Mouse (Mus musculus) urinary bladder, postnatal 10 days (tissue): ENCODE data around the gene Slc6a8.

ENCODE experiments used
- DNase-seq: peaks from one replicate; pipeline ENCODE4 v3.0.0; 2022; ENCODE audit warnings: low spot score

Slc6a8 gene

DNA sequence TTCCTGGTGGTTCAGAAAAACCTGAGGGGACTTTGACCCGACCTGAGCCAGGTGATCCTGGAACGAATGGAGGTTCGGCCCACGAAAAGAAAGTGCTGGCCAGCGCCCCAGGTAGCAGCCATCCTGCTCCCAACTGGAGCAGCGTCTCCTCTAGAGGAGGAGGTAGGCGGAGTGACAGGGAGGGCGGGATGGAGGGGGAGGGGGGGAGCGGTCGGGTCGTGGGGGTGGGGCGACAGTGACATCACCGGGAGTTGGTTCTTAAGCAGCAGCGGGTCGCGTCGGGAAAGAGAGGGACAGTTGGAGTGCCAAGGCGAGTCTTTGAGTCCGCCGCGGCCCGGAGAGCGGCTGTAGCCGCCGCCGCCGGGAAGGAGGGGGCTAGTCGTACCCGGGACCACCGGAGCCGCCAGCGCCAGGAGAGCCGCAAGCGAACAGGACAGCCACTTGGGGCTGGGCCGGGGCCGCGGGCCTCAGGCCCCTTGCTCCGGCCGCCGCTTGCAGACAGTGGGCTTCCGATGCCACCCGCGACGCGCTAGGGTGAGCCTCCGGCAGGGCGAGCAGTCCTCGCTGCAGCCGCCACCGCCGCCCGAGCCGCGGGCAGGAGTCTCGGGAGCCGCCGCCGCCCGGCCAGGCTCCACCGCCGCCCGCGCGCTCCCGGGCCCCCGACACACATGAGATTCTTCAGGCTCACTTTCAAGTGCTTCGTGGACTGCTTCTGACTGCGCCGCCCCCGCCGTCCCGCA is at the start of gene Slc6a8:
Slc6a8 (plus strand) TSS at position 272 of the 740 bp plus-strand sequence.
- peak; percentile 18 for DNase-seq

GRCm38 (mm10) chrX:73626981-73627380 is 46.0 kb upstream of the Slc6a8 start:
- DNase-seq = no peak

- DNase-seq = no peak
These were observed 37.5 kb upstream of the Slc6a8 start for GRCm38 (mm10) chrX:73635425-73635824.

- DNase-seq = no peak
These were observed 35.5 kb upstream of the Slc6a8 start for GRCm38 (mm10) chrX:73637415-73637814.

DNA sequence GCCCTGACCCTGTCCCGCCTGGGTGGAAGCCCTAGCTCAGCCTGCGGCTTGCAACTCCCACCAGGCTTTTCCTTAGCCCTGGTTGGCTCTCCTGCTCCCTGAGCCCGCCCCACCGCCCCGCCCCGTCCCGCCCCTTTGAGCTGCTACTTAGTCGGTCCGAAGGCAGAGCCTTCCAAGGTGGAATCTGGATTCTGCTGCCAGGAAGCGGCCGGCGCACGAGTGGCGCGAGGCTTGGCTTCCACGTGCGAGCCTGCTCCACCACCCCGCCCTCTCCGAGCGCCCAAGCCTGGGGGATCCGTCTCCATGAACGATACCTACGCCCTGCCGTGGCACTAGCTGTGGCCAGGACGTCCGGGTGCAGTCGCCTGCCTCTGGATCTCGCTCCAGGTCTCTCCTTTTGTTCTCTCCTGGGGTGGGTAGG is 33.7 kb upstream of the Slc6a8 start, which contains the start of gene Dusp9:
Dusp9 (plus strand) TSS at position 165 of the 421 bp plus-strand sequence.
- DNase-seq = no peak

DNA sequence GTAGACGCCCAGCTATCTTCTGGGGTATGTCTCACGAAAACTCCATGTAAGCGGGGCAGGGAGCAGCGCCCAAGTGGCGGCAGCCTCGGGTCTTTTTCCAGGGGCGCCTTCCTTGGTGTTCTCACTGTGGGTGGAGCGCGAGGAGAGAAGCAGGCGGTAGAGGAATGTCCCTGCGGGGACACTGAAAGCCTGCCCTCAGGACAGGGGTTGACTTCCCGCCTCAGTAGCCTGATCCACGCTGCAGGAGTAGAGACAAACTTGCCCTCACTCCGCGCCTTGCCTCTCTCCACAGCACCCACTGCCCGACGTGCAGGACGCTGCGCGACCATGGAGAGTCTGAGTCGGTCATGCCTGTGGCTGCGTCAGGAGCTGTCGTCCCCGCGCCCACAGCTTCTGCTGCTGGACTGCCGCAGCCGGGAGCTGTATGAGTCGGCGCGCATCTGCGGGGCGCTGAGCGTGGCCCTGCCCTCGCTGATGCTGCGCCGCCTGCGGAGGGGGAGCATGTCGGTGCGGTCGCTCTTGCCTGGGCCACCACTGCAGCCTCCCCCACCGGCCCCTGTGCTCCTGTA is 33.0 kb upstream of the Slc6a8 start:
- DNase-seq = no peak

- no peak for DNase-seq
These were observed 27.8 kb upstream of the Slc6a8 start for GRCm38 (mm10) chrX:73645121-73645520.

DNA sequence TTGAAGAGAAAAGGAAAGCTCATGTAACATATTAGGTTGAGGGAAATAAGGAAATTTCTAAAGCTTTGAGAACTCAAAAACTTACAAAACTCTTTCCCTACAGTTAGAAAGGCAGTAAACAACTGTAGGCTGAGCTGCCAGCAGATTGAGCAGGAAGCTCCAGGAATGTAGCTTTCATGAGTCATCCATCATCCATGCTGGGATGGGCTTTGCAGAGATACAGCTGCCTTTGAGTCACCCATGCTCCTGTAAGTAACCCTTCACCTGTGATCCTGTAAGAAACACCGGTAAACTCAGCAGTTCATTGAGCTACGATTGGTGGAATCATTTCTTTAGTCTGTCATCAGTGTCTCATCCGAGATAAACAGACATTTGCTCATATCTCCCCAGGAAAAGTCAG is 22.1 kb upstream of the Slc6a8 start:
- no peak for DNase-seq

DNA sequence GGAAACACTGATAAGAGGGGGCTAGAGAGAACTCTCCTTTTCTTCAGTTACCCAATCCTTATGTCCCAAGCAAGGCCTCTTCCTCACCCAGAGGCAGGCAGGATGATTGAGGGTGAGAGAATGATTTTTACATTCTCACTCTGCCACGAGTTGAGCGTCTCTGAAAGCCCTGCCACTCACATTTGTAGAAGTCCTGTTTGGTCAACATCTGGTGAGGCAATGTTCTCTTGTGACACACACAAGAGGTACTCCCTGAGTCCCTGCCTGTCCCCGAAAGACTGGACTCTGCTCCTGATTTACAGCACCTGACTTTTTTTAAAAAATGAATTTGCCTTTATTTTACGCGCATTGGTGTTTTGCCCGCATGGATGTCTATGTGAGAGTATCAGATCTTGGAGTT is 19.6 kb upstream of the Slc6a8 start:
- no peak for DNase-seq

DNA sequence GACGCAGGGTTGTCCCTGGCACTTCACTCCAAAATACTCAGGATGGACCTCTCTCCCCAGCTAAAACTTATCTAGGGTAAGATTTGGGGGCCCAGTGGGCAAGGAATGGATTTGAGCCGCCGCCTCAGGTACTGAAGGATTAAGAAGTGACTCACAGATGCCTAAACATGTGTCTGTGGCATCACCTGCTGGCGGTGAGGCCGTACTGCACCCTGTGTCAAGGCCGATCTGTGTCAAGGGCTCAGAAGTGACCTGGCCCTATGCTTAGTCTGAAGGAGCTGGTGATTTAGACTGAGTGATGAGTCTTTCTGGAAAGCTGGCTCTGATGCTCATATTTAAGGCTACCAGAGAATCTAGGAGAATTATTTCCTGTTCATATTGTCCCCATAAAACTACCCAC is 18.8 kb upstream of the Slc6a8 start:
- DNase-seq = no peak

DNA sequence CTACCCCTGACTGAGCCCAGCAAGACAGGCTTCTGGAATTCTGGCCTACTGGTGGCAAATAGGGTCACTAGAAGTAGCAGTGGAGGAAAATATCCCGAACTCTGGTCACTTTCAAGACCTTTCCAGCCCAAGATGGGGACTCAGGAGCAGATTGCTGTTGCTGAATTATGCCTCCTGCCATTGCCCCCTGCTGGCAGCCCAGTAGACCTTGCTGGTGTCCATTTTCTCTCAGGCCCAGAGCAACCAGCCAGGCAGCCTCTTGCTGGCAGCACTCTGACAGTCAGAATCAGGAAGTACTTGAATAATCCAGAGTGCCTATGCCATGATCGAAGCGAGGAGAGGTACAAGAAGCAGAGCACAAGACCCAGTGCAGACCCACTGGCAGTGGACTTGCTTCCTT is 17.4 kb upstream of the Slc6a8 start:
- no peak for DNase-seq

DNA sequence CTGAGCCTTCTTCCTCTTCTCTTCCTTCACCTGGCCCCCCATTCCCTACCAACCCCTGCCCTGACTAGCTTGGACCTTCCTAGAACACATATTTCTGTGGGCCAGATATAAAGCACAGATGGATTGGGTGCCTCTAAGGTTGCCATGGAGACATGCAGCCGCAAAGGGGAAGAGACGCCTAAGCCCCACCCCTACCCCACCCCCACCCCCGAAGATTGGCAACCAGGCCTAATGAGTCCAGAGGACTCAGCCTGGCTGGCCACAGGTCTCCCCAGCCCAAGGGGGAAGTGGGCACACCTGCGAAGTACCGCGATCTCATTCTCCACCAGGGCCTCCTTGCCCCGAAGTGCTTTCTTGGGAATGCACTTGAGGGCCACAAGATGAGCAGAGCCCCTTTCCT is 14.6 kb upstream of the Slc6a8 start:
- DNase-seq = no peak

DNA sequence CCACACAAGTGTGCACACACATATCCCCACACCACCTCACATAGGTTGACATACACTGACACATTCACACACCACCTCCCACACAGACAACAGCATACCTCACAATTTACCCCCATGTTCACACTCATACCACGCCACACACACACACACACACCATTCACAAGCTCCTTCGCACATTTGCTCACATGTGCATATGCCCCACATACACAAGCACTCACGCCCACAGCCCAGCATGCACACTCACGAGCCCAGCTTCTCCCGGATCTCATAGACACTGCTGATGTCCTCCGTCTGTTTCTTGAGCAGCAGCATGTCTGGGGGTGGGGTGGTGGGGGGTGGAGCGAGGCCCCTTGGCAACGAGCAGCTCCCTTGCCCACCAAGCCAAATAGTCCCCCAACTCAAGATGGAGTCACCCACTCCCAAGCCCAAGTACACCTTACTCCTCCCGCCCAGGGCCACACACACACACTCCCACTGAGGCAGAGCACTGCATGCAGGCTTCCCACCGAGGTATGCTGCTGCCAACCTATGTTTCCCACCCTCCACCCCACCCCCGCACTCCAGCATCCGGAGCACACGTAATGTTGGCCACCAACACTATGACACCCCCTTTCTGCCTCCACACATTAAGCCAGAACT is 13.9 kb upstream of the Slc6a8 start:
- no peak for DNase-seq

DNA sequence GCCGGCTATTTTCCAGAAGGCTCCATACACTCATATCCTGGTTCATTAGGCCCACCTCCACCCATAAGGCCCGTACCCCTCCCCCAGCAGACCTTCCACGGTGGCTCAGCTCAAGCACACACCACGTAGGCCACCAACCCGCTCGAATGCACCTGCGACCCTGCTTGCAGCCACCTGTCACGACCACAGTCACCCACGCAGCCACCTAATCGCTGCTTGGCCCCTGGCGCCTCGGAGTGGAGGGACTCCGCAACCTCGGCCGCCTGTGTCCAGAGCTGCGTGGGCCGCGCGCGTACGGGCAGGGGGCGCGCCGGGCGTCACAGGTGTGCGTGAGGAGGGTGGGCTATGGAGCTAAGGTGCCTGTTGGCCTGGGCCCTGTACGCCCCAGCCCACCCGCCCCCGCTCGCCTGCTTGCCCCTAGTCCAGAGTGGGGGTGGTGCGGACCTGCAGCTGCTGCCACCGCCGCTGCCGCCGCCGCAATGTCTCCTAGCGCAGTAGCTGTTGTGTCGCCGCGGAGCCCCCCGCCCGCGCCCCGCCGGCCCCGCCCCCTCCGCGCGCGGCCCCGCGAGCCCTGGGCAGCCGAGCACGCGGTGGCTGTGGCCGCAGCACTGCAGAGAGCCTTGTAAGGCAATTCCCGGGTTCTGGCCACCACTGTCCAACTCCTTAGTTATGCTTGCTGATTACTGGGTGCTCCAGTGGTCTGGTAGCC is 13.2 kb upstream of the Slc6a8 start, which contains the start of gene Pnck:
Pnck (minus strand) TSS at position 543 of the 709 bp plus-strand sequence.
- DNase-seq = no peak

GRCm38 (mm10) chrX:73660284-73660665 is 12.7 kb upstream of the Slc6a8 start:
- DNase-seq = no peak

- DNase-seq = no peak
These were observed 9.8 kb upstream of the Slc6a8 start for GRCm38 (mm10) chrX:73663143-73663542.

DNA sequence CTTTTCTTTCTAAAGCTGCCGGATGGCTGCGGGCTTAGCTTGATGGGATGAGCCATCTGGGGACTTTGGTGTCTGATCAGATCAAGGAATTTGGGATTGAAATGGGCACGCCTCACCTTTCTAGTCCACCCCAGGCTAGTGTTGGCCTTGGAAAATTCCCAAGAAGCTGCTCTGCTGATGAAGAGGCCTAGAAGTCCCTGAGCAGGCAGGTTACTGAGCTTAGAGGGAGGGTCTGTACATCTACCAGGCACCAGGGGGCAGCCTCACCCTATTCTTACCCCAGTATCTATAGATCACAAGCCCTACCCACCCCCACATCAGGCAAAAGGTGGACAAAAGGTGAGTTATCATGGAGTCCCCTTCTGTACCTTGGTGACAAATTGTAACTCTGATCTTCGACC is 919 bp upstream of the Slc6a8 start:
- DNase-seq = no peak

DNA sequence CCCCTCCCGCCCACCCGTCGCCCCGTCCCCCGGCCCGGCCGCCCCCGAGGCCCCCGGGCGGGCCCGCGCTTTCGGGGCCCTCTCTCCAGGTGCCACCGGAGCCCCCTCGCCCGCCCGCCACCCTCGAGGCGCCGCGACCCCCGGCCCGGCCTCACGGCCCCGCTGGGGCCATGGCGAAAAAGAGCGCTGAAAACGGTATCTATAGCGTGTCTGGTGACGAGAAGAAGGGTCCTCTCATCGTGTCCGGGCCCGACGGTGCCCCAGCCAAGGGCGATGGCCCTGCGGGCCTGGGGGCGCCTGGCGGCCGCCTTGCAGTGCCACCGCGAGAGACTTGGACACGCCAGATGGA is 643 bp downstream of the Slc6a8 start:
- no peak for DNase-seq

DNA sequence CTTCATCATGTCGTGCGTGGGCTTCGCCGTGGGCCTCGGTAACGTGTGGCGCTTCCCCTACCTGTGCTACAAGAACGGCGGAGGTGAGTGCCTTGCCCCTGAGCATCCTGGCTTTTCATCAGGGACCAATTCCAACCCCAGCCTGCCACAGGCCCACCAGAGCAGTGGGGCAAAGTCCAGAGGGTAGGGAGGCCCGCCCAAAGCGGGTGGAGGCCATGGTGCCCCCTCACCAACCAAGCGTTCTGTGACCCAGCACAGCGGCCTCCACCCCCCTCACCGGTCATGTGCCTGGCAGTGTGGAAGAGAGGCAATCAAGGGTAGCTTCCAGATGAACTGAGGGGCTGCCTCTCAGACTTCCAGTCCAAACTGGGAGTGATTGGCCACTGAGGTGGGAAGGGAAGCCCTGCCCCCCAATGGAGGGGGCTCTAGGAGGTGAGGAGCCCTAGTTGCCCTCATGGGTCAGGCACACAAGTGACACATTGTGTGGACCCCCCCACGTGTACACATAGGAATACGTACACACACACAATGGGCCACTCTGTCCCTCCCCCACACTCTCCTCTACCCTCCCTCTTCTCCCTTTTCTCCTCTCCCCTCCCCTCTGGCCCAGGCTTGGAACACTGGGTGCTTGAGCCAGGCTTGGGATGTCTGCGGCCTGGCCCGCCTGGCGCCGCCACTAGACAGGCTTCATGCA is 1.2 kb downstream of the Slc6a8 start:
- no peak for DNase-seq

GRCm38 (mm10) chrX:73675231-73675630 is 2.3 kb downstream of the Slc6a8 start:
- DNase-seq = no peak

DNA sequence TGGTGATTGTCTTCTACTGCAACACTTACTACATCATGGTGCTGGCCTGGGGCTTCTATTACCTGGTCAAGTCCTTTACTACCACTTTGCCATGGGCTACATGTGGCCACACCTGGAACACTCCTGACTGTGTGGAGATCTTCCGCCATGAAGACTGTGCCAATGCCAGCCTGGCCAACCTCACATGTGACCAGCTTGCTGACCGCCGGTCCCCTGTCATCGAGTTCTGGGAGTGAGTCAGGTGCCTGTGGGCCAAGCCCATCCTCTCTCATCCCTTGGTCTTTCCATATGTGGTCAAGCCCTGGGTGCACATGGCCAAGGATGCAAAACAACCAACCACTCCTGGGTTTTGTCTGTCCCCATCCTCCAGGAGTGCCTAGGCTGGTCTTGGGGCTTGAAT is 3.7 kb downstream of the Slc6a8 start:
- DNase-seq = no peak

GRCm38 (mm10) chrX:73684156-73684555 is 11.2 kb downstream of the Slc6a8 start:
- no peak for DNase-seq
